Mouse (Mus musculus) erythroblast, embryonic 14.5 days (primary cell): ENCODE results near the gene Jmjd1c.

Experiments
- GATA1 ChIP-seq: IDR thresholded peaks from 2 replicates; pipeline ENCODE4 v1.6.1; 2012; ENCODE audit warnings: low read length, inconsistent platforms, mixed read lengths
- TAL1 ChIP-seq: IDR thresholded peaks from 3 replicates; pipeline ENCODE4 v1.6.1; 2012; ENCODE audit warnings: low read length, inconsistent platforms, mixed read lengths

DNA sequence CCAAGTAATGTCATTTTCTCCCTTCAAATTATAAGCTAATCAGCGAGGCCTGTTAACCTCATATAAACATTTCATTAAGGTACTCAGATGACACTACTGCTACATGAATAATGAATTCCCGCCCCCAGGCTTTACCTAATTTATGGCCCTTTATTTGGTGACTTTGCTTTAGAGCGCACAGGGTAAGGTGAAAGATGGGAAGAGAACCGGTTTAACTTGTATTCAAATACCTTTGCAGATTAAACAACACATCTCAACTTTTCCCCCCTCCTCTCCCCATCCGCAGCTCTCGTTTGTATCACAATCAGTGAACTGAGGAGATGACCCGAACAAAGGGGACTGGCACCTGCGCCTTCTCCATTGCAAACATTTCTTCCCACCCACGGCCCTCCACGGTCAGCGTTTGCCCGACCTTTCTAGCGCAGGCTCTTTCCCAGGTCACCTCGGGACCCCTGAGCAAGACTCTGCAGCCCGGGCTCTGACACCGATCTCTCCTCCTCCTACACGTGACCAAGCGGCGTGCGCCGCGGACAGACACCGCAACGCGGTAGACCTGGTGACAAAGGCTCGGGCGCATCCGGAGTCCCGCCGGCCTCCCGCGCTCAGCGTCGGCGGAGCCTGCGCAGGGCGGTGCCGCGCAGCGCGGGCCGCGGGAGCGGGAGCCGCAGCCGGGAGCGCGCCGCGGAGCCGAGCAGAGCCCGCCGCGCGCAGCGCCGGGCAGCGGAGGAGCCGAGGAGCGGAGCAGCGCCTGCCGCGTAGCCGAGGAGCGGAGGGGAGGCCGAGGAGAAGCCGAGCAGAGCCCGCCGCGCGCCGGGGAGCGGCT lies at the start of gene Jmjd1c:
- no peak for TF ChIP-seq TAL1
- TF ChIP-seq GATA1, result no peak
